Mouse (Mus musculus) E14TG2a.4 (cell line): ENCODE results near the gene Tmem72.

ENCODE experiments used
- H3K27me3 ChIP-seq: 2 replicates; pipeline ENCODE4 v1.6.1; 2014; ENCODE audit warnings: low read length, control low read depth; ENCODE audit not compliant: insufficient read depth
- H3K36me3 ChIP-seq: 2 replicates; pipeline ENCODE4 v1.6.1; 2014; ENCODE audit warnings: low read length, control low read depth; ENCODE audit not compliant: insufficient read depth
- H3K4me1 ChIP-seq: replicated peaks from 2 replicates; pipeline ENCODE4 v1.6.1; 2014; ENCODE audit warnings: low read depth, low read length, control low read depth
- H3K4me3 ChIP-seq: replicated peaks from 2 replicates; pipeline ENCODE4 v1.5.1; 2014; ENCODE audit warnings: mild to moderate bottlenecking, low read length
- H3K9me3 ChIP-seq: 2 replicates; pipeline ENCODE4 v1.6.1; 2014; ENCODE audit warnings: low read length, control low read depth
- CTCF ChIP-seq: conservative IDR thresholded peaks from 2 replicates; pipeline ENCODE4 v1.5.1; 2014; ENCODE audit warnings: low read length
- NANOG ChIP-seq: IDR thresholded peaks from 2 replicates; pipeline ENCODE4 v1.6.1; 2014; ENCODE audit warnings: borderline replicate concordance, low read length, mixed read lengths
- POU5F1 ChIP-seq: IDR thresholded peaks from 2 replicates; pipeline ENCODE4 v1.6.1; 2014; ENCODE audit warnings: low read length, borderline replicate concordance

Tmem72 gene

GRCm38 (mm10) chr6:116718920-116719319 is 2.2 kb upstream of the Tmem72 start:
- Histone ChIP-seq H3K36me3 (no peaks in the 10 kb centered on the region), H3K9me3 (0 out of 2 replicates have a peak, but pooled peaks cover 10% of the 10 kb centered on the region), H3K4me3 (no peak overlapping the region), H3K27me3 (no peaks in the 10 kb centered on the region), H3K4me1 (peaks cover 7% of the 10 kb centered on the region)
- TF ChIP-seq NANOG (no peak), POU5F1 (no peak), CTCF (no peak)

GRCm38 (mm10) chr6:116718361-116718760 is 1.6 kb upstream of the Tmem72 start:
- TF ChIP-seq POU5F1 = no peak
- TF ChIP-seq CTCF = no peak
- Histone ChIP-seq H3K4me1 (peaks cover 7% of the 10 kb centered on the region), H3K27me3 (no peaks in the 10 kb centered on the region), H3K9me3 (0 out of 2 replicates have a peak, but pooled peaks cover 10% of the 10 kb centered on the region), H3K36me3 (no peaks in the 10 kb centered on the region), H3K4me3 (no peak overlapping the region)

- Histone ChIP-seq H3K4me1 (peaks cover 7% of the 10 kb centered on the region), H3K9me3 (0 out of 2 replicates have a peak, but pooled peaks cover 10% of the 10 kb centered on the region), H3K36me3 (no peaks in the 10 kb centered on the region), H3K27me3 (no peaks in the 10 kb centered on the region), H3K4me3 (no peak overlapping the region)
- TF ChIP-seq POU5F1 (no peak), NANOG (no peak), CTCF (no peak)
Observed at GRCm38 (mm10) chr6:116717851-116718250, 1.1 kb upstream of the Tmem72 start.

GRCm38 (mm10) chr6:116715166-116715565 is 1.5 kb downstream of the Tmem72 start:
- TF ChIP-seq CTCF = no peak
- no peak for TF ChIP-seq NANOG
- TF ChIP-seq POU5F1 = no peak
- Histone ChIP-seq H3K4me1 (peaks cover 7% of the 10 kb centered on the region), H3K27me3 (no peaks in the 10 kb centered on the region), H3K4me3 (no peak overlapping the region), H3K9me3 (no peaks in the 10 kb centered on the region), H3K36me3 (no peaks in the 10 kb centered on the region)

GRCm38 (mm10) chr6:116714576-116714975 is 2.1 kb downstream of the Tmem72 start:
- Histone ChIP-seq H3K4me1 (peaks cover 7% of the 10 kb centered on the region), H3K9me3 (no peaks in the 10 kb centered on the region), H3K4me3 (no peak overlapping the region), H3K27me3 (no peaks in the 10 kb centered on the region), H3K36me3 (no peaks in the 10 kb centered on the region)
- TF ChIP-seq CTCF = no peak
- TF ChIP-seq POU5F1 = no peak
- TF ChIP-seq NANOG = no peak

- peaks cover 7% of the 10 kb centered on the region for H3K4me1 ChIP-seq
- TF ChIP-seq POU5F1 (no peak), NANOG (no peak), CTCF (no peak)
Observed at GRCm38 (mm10) chr6:116713966-116714365, 2.7 kb downstream of the Tmem72 start.

GRCm38 (mm10) chr6:116712503-116712902 is 4.2 kb downstream of the Tmem72 start:
- no peak for TF ChIP-seq CTCF
- TF ChIP-seq POU5F1 = no peak
- TF ChIP-seq NANOG = no peak
- H3K9me3 ChIP-seq = no peaks in the 10 kb centered on the region
- H3K4me1 ChIP-seq = no peaks in the 10 kb centered on the region
- no peak overlapping the region for H3K4me3 ChIP-seq
- H3K27me3 ChIP-seq = no peaks in the 10 kb centered on the region
- H3K36me3 ChIP-seq = no peaks in the 10 kb centered on the region

More at GRCm38 (mm10) chr6:116713966-116714365, 2.7 kb downstream of the Tmem72 start:
- Histone ChIP-seq H3K27me3 (no peaks in the 10 kb centered on the region), H3K9me3 (no peaks in the 10 kb centered on the region), H3K4me3 (no peak overlapping the region), H3K36me3 (no peaks in the 10 kb centered on the region)

- Histone ChIP-seq H3K36me3 (no peaks in the 10 kb centered on the region), H3K4me3 (no peak overlapping the region), H3K27me3 (no peaks in the 10 kb centered on the region), H3K9me3 (no peaks in the 10 kb centered on the region), H3K4me1 (no peaks in the 10 kb centered on the region)
- no peak for TF ChIP-seq NANOG
- no peak for TF ChIP-seq CTCF
- TF ChIP-seq POU5F1 = no peak
Observed at GRCm38 (mm10) chr6:116712062-116712461, 4.7 kb downstream of the Tmem72 start.

- H3K4me1 ChIP-seq = no peaks in the 10 kb centered on the region
- H3K27me3 ChIP-seq = no peaks in the 10 kb centered on the region
- H3K9me3 ChIP-seq = no peaks in the 10 kb centered on the region
- H3K36me3 ChIP-seq = no peaks in the 10 kb centered on the region
- no peak overlapping the region for H3K4me3 ChIP-seq
- TF ChIP-seq POU5F1 (no peak), NANOG (no peak), CTCF (no peak)
Observed at GRCm38 (mm10) chr6:116704320-116704719, 12.4 kb downstream of the Tmem72 start.
